Mouse (Mus musculus): Measurements from ENCODE around the gene Hspd1.

DNA sequence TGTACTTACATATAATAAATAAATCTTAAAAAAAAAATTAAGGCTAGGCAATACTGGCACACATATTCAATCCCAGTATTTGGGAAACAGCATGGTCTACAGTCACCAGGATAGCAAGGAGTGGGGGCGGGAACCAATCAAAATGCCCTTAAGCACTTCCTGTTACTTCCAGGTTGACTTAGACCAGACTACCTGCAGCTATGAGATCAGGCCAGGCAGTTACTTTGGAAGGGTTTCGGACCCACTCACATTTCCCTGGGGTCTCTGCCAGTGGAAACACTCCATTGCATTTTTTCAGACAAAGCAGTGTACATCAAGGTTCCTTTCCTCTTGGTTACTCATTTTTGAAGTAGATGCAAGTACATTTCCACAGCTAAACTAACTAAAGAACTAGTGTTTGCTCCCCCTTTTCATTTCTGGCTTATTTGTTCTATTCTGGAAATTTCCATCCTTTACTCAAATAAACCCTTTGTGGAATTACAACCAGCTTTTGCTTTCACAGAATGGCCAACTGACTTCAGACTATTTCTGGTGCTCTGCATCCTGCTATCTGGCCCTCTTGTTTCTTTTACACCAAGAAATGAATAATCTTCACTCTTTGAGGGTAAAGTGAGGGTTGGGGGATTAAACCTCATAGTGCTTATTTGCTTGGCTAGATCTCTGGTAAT, 11.1 kb downstream of the Hspd1 start:
- TF ChIP-seq CTCF (IDR thresholded peaks at IDR 0.05; ENCODE audit: insufficient read depth, low read depth, low read length) (no peak), POLR2A (IDR thresholded peaks at IDR 0.05; ENCODE audit: insufficient read depth, low read depth, low read length) (no peak)
